Mouse (Mus musculus): ENCODE results near the gene Nhsl1. TPM values are rescaled to one million over a fixed set of nuclear protein-coding genes. Genes with fewer than 3 reads are reported as not detected.

The Nhsl1 gene
- under 1 TPM; 0.48 to 0.79 TPM for total RNA-seq (2023)

GRCm38 (mm10) chr10:18318916-18319481, at the start of gene Nhsl1:
Gene Nhsl1, plus strand, starts transcription at chr10:18318985.

DNA sequence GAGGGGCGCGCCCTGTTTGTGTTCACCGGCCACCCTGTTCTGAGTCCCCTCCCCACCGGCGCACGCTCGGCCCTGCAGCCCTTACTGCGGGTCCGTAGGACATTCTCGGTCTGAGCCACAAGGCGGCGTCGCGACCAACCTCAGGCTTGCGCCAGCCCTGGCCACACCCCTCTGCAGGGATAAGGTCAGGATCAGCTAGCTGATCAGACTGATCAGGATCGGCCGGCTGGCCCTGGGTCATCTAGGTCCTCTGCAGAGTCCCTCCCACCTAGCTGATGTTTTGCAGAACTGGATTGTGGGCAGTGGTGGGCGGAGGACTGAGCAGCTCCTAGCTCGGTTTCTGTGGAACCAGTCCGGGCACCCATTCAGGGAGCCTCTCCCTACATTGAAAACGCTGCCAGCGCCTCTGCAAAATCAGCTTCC, 227.0 kb downstream of the Nhsl1 start, which contains the start of gene Hebp2:
TSS of gene Hebp2 (minus strand) at position 264 of the 423 bp plus-strand sequence.

Other genes with a start within 250 kb of the Nhsl1 start
- gene Ect2l, start 108.1 kb upstream of the Nhsl1 start, total RNA-seq (2023), result not detected
- gene Ccdc28a, start 84.0 kb upstream of the Nhsl1 start, total RNA-seq (2023), result 1 to 10 TPM; 7.2 to 7.6 TPM
- under 1 TPM in 1 of 2 experiments, not detected in 1; 0.22 TPM for gene Hebp2, start 227.1 kb downstream of the Nhsl1 start, total RNA-seq (2023)

All from neutrophil, adult 83 days (primary cell).